Mouse (Mus musculus) lung, postnatal 14 days (tissue): ENCODE measurements around the gene Piwil1.

Source experiments
- DNase-seq: peaks from one replicate; pipeline ENCODE4 v3.0.0; 2021

The Piwil1 gene

GRCm38 (mm10) chr5:128702224-128702623, at the start of gene Piwil1:
TSS of gene Piwil1 (plus strand) at chr5:128702524.
- DNase-seq = no peak

GRCm38 (mm10) chr5:128656496-128657135, 45.7 kb upstream of the Piwil1 start:
- DNase-seq = no peak

- DNase-seq = no peak
These were observed 42.2 kb upstream of the Piwil1 start for GRCm38 (mm10) chr5:128660101-128660500.

- no peak for DNase-seq
These were observed 39.4 kb upstream of the Piwil1 start for GRCm38 (mm10) chr5:128662881-128663280.

GRCm38 (mm10) chr5:128663976-128664375, 38.3 kb upstream of the Piwil1 start:
- no peak for DNase-seq

GRCm38 (mm10) chr5:128665045-128665444, 37.3 kb upstream of the Piwil1 start:
- DNase-seq = no peak

- DNase-seq = no peak
These were observed 35.0 kb upstream of the Piwil1 start for GRCm38 (mm10) chr5:128667303-128667702.

- DNase-seq = no peak
These were observed 28.2 kb upstream of the Piwil1 start for GRCm38 (mm10) chr5:128674124-128674523.

- DNase-seq = no peak
These were observed 25.0 kb upstream of the Piwil1 start for GRCm38 (mm10) chr5:128677373-128677772.

- peak; percentile 36 for DNase-seq
These were observed 24.5 kb upstream of the Piwil1 start for GRCm38 (mm10) chr5:128677861-128678260.

- no peak for DNase-seq
These were observed 20.9 kb upstream of the Piwil1 start for GRCm38 (mm10) chr5:128681456-128681855.

- no peak for DNase-seq
These were observed 18.1 kb upstream of the Piwil1 start for GRCm38 (mm10) chr5:128684192-128684591.

GRCm38 (mm10) chr5:128684621-128685020, 17.7 kb upstream of the Piwil1 start:
- no peak for DNase-seq

GRCm38 (mm10) chr5:128687139-128687538, 15.2 kb upstream of the Piwil1 start:
- no peak for DNase-seq

- no peak for DNase-seq
These were observed 8.2 kb upstream of the Piwil1 start for GRCm38 (mm10) chr5:128694107-128694506.

GRCm38 (mm10) chr5:128694611-128695325, 7.6 kb upstream of the Piwil1 start:
- no peak for DNase-seq

- DNase-seq = no peak
These were observed 5.5 kb upstream of the Piwil1 start for GRCm38 (mm10) chr5:128696824-128697223.

- no peak for DNase-seq
These were observed 1.6 kb upstream of the Piwil1 start for GRCm38 (mm10) chr5:128700716-128701115.

GRCm38 (mm10) chr5:128703688-128704087, 1.4 kb downstream of the Piwil1 start:
- no peak for DNase-seq

- DNase-seq = no peak
These were observed 2.0 kb downstream of the Piwil1 start for GRCm38 (mm10) chr5:128704134-128704904.

- no peak for DNase-seq
These were observed 4.1 kb downstream of the Piwil1 start for GRCm38 (mm10) chr5:128706467-128706866.

GRCm38 (mm10) chr5:128707271-128707670, 4.9 kb downstream of the Piwil1 start:
- no peak for DNase-seq

- no peak for DNase-seq
These were observed 6.6 kb downstream of the Piwil1 start for GRCm38 (mm10) chr5:128708929-128709328.

GRCm38 (mm10) chr5:128710596-128710995, 8.3 kb downstream of the Piwil1 start:
- DNase-seq = no peak
